Mouse (Mus musculus): ENCODE results near the gene Mip. TPM values are rescaled to one million over a fixed set of nuclear protein-coding genes. Genes with fewer than 3 reads are reported as not detected.

The Mip gene
- total and polyA plus RNA-seq, 3 experiments = not detected

GRCm38 (mm10) chr10:128247020-128247732, 21.5 kb downstream of the Mip start:
- H3K4me1 ChIP-seq (ENCODE audit: control insufficient read depth in 1 of 2, insufficient read depth in 2 of 2) = no peaks in the 10 kb centered on the region
- TF ChIP-seq CTCF (conservative IDR thresholded peaks at IDR 0.05 in 1 of 2, IDR thresholded peaks at IDR 0.05 in 1 of 2; ENCODE audit: low read depth in 2 of 2, low read length in 2 of 2) (no peak), IRF4 (IDR thresholded peaks at IDR 0.05; ENCODE audit: low read depth, low read length) (no peak), ETS1 (conservative IDR thresholded peaks at IDR 0.05; ENCODE audit: low read depth, low read length) (no peak), KAT2A (IDR thresholded peaks at IDR 0.05; ENCODE audit: insufficient replicate concordance, low read length) (no peak), BHLHE40 (IDR thresholded peaks at IDR 0.05; ENCODE audit: low read depth, low read length) (no peak), MXI1 (IDR thresholded peaks at IDR 0.05; ENCODE audit: low read depth, low read length) (no peak), ZC3H11A (IDR thresholded peaks at IDR 0.05; ENCODE audit: low read depth, low read length) (no peak)
- no peaks in the 10 kb centered on the region for H3K79me2 ChIP-seq (replicated peaks; ENCODE audit: control insufficient read depth, extremely low read depth, insufficient read depth, poor library complexity, severe bottlenecking)
- dilution Hi-C loops (cut with MboI; ENCODE audit: extremely low pct_ligation_motif_present, extremely low pct_unique_long_range_greater_than_20kb, low sequenced_read_pairs) (no loop called here), in situ Hi-C loops (cut with MboI; ENCODE audit: low pct_ligation_motif_present, low pct_unique_long_range_greater_than_20kb, low sequenced_read_pairs) (no loop called here)
- H3K36me3 ChIP-seq (replicated peaks in 1 of 2; ENCODE audit: control insufficient read depth in 1 of 2, insufficient read depth in 1 of 2, low read length in 1 of 2) = peaks cover 83 to 97% of the 10 kb centered on the region in 2 experiments
- no peak for DNase-seq (ENCODE audit: extremely low read depth)
- H3K27me3 ChIP-seq (replicated peaks) = no peaks in the 10 kb centered on the region
- H3K27ac ChIP-seq (ENCODE audit: insufficient read depth, low read depth) = no peak overlapping the region
- H3K4me2 ChIP-seq (ENCODE audit: insufficient read depth, low read depth, poor library complexity, severe bottlenecking) = no peak overlapping the region
- H3K9me3 ChIP-seq (replicated peaks; ENCODE audit: low read length) = no peaks in the 10 kb centered on the region
- no peak overlapping the region for H3K9ac ChIP-seq (ENCODE audit: insufficient read depth, low read depth)
- no peak overlapping the region for H3K4me3 ChIP-seq (replicated peaks in 1 of 3; ENCODE audit: low read depth in 2 of 3, low read length in 2 of 3, poor library complexity in 1 of 3)

- in situ Hi-C loops (cut with MboI; ENCODE audit: low pct_ligation_motif_present, low pct_unique_long_range_greater_than_20kb, low sequenced_read_pairs) (loop anchor here (5.0 kb wide), 1 partner anchor 37 kb away; no protein-coding TSS in a partner anchor), dilution Hi-C loops (cut with MboI; ENCODE audit: extremely low pct_ligation_motif_present, extremely low pct_unique_long_range_greater_than_20kb, low sequenced_read_pairs) (no loop called here)
- H3K4me3 ChIP-seq (replicated peaks in 1 of 3; ENCODE audit: low read depth in 2 of 3, low read length in 2 of 3, poor library complexity in 1 of 3) = no peak overlapping the region
- no peak for DNase-seq (ENCODE audit: extremely low read depth)
- TF ChIP-seq EP300 (IDR thresholded peaks at IDR 0.05; ENCODE audit: low read length) (no peak), IRF4 (IDR thresholded peaks at IDR 0.05; ENCODE audit: low read depth, low read length) (no peak), USF1 (IDR thresholded peaks at IDR 0.05; ENCODE audit: low read depth, low read length) (no peak), MAFK (IDR thresholded peaks at IDR 0.05; ENCODE audit: insufficient replicate concordance, low read length) (no peak), MEF2A (IDR thresholded peaks at IDR 0.05; ENCODE audit: borderline replicate concordance, low read depth, low read length) (no peak), KAT2A (IDR thresholded peaks at IDR 0.05; ENCODE audit: insufficient replicate concordance, low read length) (no peak), RAD21 (IDR thresholded peaks at IDR 0.05; ENCODE audit: low read depth, low read length) (no peak), HCFC1 (IDR thresholded peaks at IDR 0.05; ENCODE audit: low read depth, low read length) (no peak), POLR2AphosphoS2 (IDR thresholded peaks at IDR 0.05; ENCODE audit: low read depth, low read length) (no peak)
- no peak overlapping the region for H3K9ac ChIP-seq (ENCODE audit: insufficient read depth, low read depth)
- H3K4me1 ChIP-seq (ENCODE audit: control insufficient read depth in 1 of 2, insufficient read depth in 2 of 2) = no peaks in the 10 kb centered on the region
- H3K9me3 ChIP-seq (replicated peaks; ENCODE audit: low read length) = no peaks in the 10 kb centered on the region
- H3K4me2 ChIP-seq (ENCODE audit: insufficient read depth, low read depth, poor library complexity, severe bottlenecking) = no peak overlapping the region
- H3K79me2 ChIP-seq (replicated peaks; ENCODE audit: control insufficient read depth, extremely low read depth, insufficient read depth, poor library complexity, severe bottlenecking) = no peaks in the 10 kb centered on the region
- H3K36me3 ChIP-seq (replicated peaks in 1 of 2; ENCODE audit: control insufficient read depth in 1 of 2, insufficient read depth in 1 of 2, low read length in 1 of 2) = peaks cover 66 to 89% of the 10 kb centered on the region in 2 experiments
- H3K27ac ChIP-seq (ENCODE audit: insufficient read depth, low read depth) = no peak overlapping the region
- H3K27me3 ChIP-seq (replicated peaks) = no peaks in the 10 kb centered on the region
Observed at GRCm38 (mm10) chr10:128250565-128250964, 24.9 kb downstream of the Mip start.
